Mouse (Mus musculus) thymus, adult 2 months (tissue): ENCODE measurements at regions not wholly inside any gene's neighbourhood (a gene's known extent, or its start where the extent isn't known, plus 50 kb on each side); places are given as distances from the start of the nearest gene placed in this dataset.

Experiments used
- DNase-seq: peaks from one replicate; pipeline ENCODE4 v3.0.0; 2021
- H3K27ac ChIP-seq: fragments of 200-500 bp; 2 replicates; pipeline ENCODE4 v1.5.1; 2012; ENCODE audit warnings: low read length, control low read depth; ENCODE audit not compliant: control insufficient read depth, insufficient read depth
- H3K27me3 ChIP-seq: fragments of 200-500 bp; 2 replicates; pipeline ENCODE4 v1.6.1; 2012; ENCODE audit warnings: mild to moderate bottlenecking, low read length, moderate library complexity, mixed read lengths; ENCODE audit not compliant: control insufficient read depth, insufficient read depth
- H3K36me3 ChIP-seq: fragments of 200-500 bp; 2 replicates; pipeline ENCODE4 v1.6.1; 2012; ENCODE audit warnings: mild to moderate bottlenecking, low read length, moderate library complexity; ENCODE audit not compliant: control insufficient read depth, insufficient read depth
- H3K4me1 ChIP-seq: fragments of 200-500 bp; replicated peaks from 2 replicates; pipeline ENCODE4 v1.6.1; 2012; ENCODE audit warnings: low read length; ENCODE audit not compliant: control insufficient read depth, insufficient read depth
- H3K4me3 ChIP-seq: fragments of 200-500 bp; 2 replicates; pipeline ENCODE4 v1.5.1; 2012; ENCODE audit warnings: mild to moderate bottlenecking, low read length, control low read depth, moderate library complexity; ENCODE audit not compliant: control insufficient read depth, insufficient read depth
- CTCF ChIP-seq: fragments of 200-500 bp; IDR thresholded peaks from 2 replicates; pipeline ENCODE4 v1.5.1; 2012; ENCODE audit warnings: mild to moderate bottlenecking, control low read depth, low read length, moderate library complexity, borderline replicate concordance; ENCODE audit not compliant: control insufficient read depth, poor library complexity, insufficient read depth; ENCODE audit errors: extremely low read depth
- POLR2A ChIP-seq: fragments of 200-500 bp; IDR thresholded peaks from 2 replicates; pipeline ENCODE4 v1.6.1; 2012; ENCODE audit warnings: mild to moderate bottlenecking, low read length, control low read depth, moderate library complexity; ENCODE audit not compliant: control insufficient read depth, poor library complexity, insufficient read depth; ENCODE audit errors: extremely low read depth
- WGBS: fragments of 180-500 bp; shearing (Covaris S2); methylation state at CpG from one replicate; pipeline ENCODE4 v1.1.7; 2018; 5-methylcytosine and 5-hydroxymethylcytosine counted together

GRCm38 (mm10) chr5:25639187-25639586 is 66.4 kb downstream of the Xrcc2 start:
- peaks cover 5% of the 10 kb centered on the region for H3K4me1 ChIP-seq
- DNase-seq = peak; percentile 11
- no peak overlapping the region for H3K27ac ChIP-seq
- no peak overlapping the region for H3K4me3 ChIP-seq
- 86% methylated on average over 5 of the region's 5 CpGs for WGBS
- H3K36me3 ChIP-seq = no peaks in the 10 kb centered on the region
- H3K27me3 ChIP-seq = no peaks in the 10 kb centered on the region
- no peak for TF ChIP-seq CTCF
- no peak for TF ChIP-seq POLR2A

- H3K4me1 ChIP-seq = peaks cover 5% of the 10 kb centered on the region
- DNase-seq = no peak
- H3K27ac ChIP-seq = no peak overlapping the region
- H3K4me3 ChIP-seq = no peak overlapping the region
- H3K27me3 ChIP-seq = no peaks in the 10 kb centered on the region
- TF ChIP-seq POLR2A = no peak
- no peak for TF ChIP-seq CTCF
- H3K36me3 ChIP-seq = no peaks in the 10 kb centered on the region
Observed at GRCm38 (mm10) chr5:25638097-25638496, 67.5 kb downstream of the Xrcc2 start.

GRCm38 (mm10) chr5:25632861-25633535 is 72.6 kb downstream of the Xrcc2 start:
- no peaks in the 10 kb centered on the region for H3K4me1 ChIP-seq
- TF ChIP-seq POLR2A (no peak), CTCF (no peak)
- 91% methylated on average over 5 of the region's 5 CpGs for WGBS
- no peak overlapping the region for H3K27ac ChIP-seq
- H3K4me3 ChIP-seq = no peak overlapping the region
- no peak for DNase-seq
- H3K27me3 ChIP-seq = no peaks in the 10 kb centered on the region
- H3K36me3 ChIP-seq = no peaks in the 10 kb centered on the region

- Histone ChIP-seq H3K27me3 (no peaks in the 10 kb centered on the region), H3K27ac (no peak overlapping the region), H3K4me3 (no peak overlapping the region), H3K36me3 (no peaks in the 10 kb centered on the region), H3K4me1 (no peaks in the 10 kb centered on the region)
- TF ChIP-seq CTCF (no peak), POLR2A (no peak)
- 88% methylated on average over 4 of the region's 4 CpGs for WGBS
- no peak for DNase-seq
Observed at GRCm38 (mm10) chr5:25629731-25630130, 75.9 kb downstream of the Xrcc2 start.

GRCm38 (mm10) chr5:25628504-25628903 is 77.1 kb downstream of the Xrcc2 start:
- H3K27me3 ChIP-seq = no peaks in the 10 kb centered on the region
- no peak for TF ChIP-seq POLR2A
- no peak for TF ChIP-seq CTCF
- WGBS = 89% methylated on average over 5 of the region's 5 CpGs
- no peaks in the 10 kb centered on the region for H3K4me1 ChIP-seq
- DNase-seq = no peak
- H3K36me3 ChIP-seq = no peaks in the 10 kb centered on the region
- H3K4me3 ChIP-seq = no peak overlapping the region
- no peak overlapping the region for H3K27ac ChIP-seq

GRCm38 (mm10) chr5:25627086-25627485 is 78.5 kb downstream of the Xrcc2 start:
- Histone ChIP-seq H3K36me3 (no peaks in the 10 kb centered on the region), H3K27ac (no peak overlapping the region), H3K27me3 (no peaks in the 10 kb centered on the region), H3K4me3 (no peak overlapping the region), H3K4me1 (no peaks in the 10 kb centered on the region)
- WGBS = 88% methylated on average over 5 of the region's 5 CpGs
- TF ChIP-seq POLR2A = no peak
- DNase-seq = no peak

- WGBS = 89% methylated on average over 1 of the region's 1 CpGs
- TF ChIP-seq CTCF (no peak), POLR2A (no peak)
- H3K27me3 ChIP-seq = no peaks in the 10 kb centered on the region
- H3K36me3 ChIP-seq = no peaks in the 10 kb centered on the region
- H3K27ac ChIP-seq = no peak overlapping the region
- no peak overlapping the region for H3K4me3 ChIP-seq
- no peaks in the 10 kb centered on the region for H3K4me1 ChIP-seq
- DNase-seq = no peak
Observed at GRCm38 (mm10) chr5:25624029-25624428, 81.6 kb downstream of the Xrcc2 start.
